Mouse (Mus musculus): ENCODE results near the gene Jaml.
A peak's percentile ranks its signal among the peaks of the same experiment; 100 is the strongest.

Jaml gene

GRCm38 (mm10) chr9:45084556-45084955 lies 5.6 kb downstream of the Jaml start:
- DNase-seq, result no peak

GRCm38 (mm10) chr9:45085741-45086690 lies 7.0 kb downstream of the Jaml start:
- DNase-seq, result no peak

- no peak for DNase-seq
Measured at GRCm38 (mm10) chr9:45088040-45088439, 9.1 kb downstream of the Jaml start.

GRCm38 (mm10) chr9:45090811-45091210 lies 11.8 kb downstream of the Jaml start:
- no peak for DNase-seq

- no peak for DNase-seq
Measured at GRCm38 (mm10) chr9:45092641-45093040, 13.7 kb downstream of the Jaml start.

GRCm38 (mm10) chr9:45095149-45095937 lies 16.4 kb downstream of the Jaml start:
- no peak for DNase-seq

- DNase-seq, result no peak
Measured at GRCm38 (mm10) chr9:45097877-45098276, 18.9 kb downstream of the Jaml start.

GRCm38 (mm10) chr9:45098426-45098825 lies 19.4 kb downstream of the Jaml start:
- DNase-seq, result peak; percentile 57 to 71

- no peak for DNase-seq
Measured at GRCm38 (mm10) chr9:45102528-45102927, 23.5 kb downstream of the Jaml start.

GRCm38 (mm10) chr9:45103211-45103979 lies 24.4 kb downstream of the Jaml start:
- DNase-seq, result no peak

- DNase-seq, result no peak
Measured at GRCm38 (mm10) chr9:45105596-45106374, 26.8 kb downstream of the Jaml start.

GRCm38 (mm10) chr9:45115706-45116105 lies 36.7 kb downstream of the Jaml start:
- no peak for DNase-seq

- DNase-seq, result no peak
Measured at GRCm38 (mm10) chr9:45116819-45117218, 37.8 kb downstream of the Jaml start.

GRCm38 (mm10) chr9:45117741-45118431 lies 38.9 kb downstream of the Jaml start, which contains the start of gene Scn2b:
Gene Scn2b (plus strand): TSS chr9:45117782.
- DNase-seq, result peak; percentile 56 to 61

GRCm38 (mm10) chr9:45118552-45118951 lies 39.6 kb downstream of the Jaml start:
- DNase-seq, result no peak

- DNase-seq, result no peak
Measured at GRCm38 (mm10) chr9:45119316-45119953, 40.5 kb downstream of the Jaml start.

- DNase-seq, result no peak
Measured at GRCm38 (mm10) chr9:45119954-45120530, 41.1 kb downstream of the Jaml start.

- no peak for DNase-seq
Measured at GRCm38 (mm10) chr9:45120567-45120966, 41.6 kb downstream of the Jaml start.

GRCm38 (mm10) chr9:45121001-45121400 lies 42.0 kb downstream of the Jaml start:
- peak; percentile 78 to 90 for DNase-seq

GRCm38 (mm10) chr9:45121769-45122168 lies 42.8 kb downstream of the Jaml start:
- DNase-seq, result peak; percentile 84 to 88
